ENCODE assay signal across 10 mouse cellular contexts in the genomic region with DNA sequence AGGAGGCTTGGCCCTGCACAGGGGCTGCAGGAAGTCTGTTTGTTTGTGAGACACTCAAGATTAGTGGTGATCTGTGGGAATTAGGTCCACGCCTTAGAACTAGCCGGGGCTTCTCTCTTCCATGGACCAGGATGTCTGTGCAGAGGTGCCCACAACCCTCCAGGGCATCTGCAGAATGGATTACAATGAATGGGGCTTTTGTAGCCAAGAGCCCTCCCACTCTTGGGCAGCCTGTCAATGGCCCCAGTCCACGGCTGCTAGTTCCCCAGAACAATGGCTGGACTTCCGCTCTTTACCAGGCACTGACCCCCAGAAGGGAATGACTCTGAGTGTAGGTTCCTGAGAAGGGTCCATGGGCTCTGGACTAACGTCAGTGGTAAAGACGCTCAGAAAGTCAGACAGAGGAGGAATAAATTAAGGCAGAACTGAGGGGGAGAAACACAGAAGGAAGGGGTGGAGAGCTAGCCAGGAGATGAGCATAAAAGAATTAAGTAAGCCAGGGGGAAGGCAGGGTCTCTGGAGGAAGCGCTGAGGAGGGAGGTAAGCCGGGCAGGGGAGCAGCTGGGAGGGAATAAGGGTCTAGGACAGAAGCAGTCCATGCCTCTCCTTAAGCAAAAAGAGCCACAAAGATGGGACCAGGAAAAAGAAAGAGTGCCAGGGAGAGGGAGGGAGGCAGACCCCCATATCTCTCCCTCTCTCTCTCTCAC. TPM values are rescaled to one million over a fixed set of nuclear protein-coding genes. Genes with fewer than 3 reads are reported as not detected.
DNase-seq lines count a peak whose midpoint lies in the region; ATAC-seq and TF ChIP-seq lines count a peak whose summit lies in the region.
"Had no signal": no experiment of that assay in that cellular context is flagged by ENCODE, and none has a peak within 500 bp of the region (broad histone marks: within the 10 kb centered on the region; RNA-seq: fewer than 3 reads in every experiment).

No protein-coding gene starts in this region.

- H3K27me3 ChIP-seq in heart, embryonic 16.5 days (ENCODE audit: control insufficient read depth, insufficient read depth, low read length), result no peaks in the 10 kb centered on the region
- H3K27me3 ChIP-seq in midbrain, embryonic 10.5 days (ENCODE audit: low read depth, poor library complexity, severe bottlenecking), result peaks cover 7% of the 10 kb centered on the region; the same call in 1 of the 2 replicates

- H3K9ac ChIP-seq in heart, embryonic 16.5 days (ENCODE audit: low read length), result peak overlapping the region; percentile 31; the same call in 1 of the 2 replicates

- H3K9me3 ChIP-seq in heart, embryonic 16.5 days (replicated peaks; ENCODE audit: control insufficient read depth, low read length), result no peaks in the 10 kb centered on the region
- H3K9me3 ChIP-seq in midbrain, embryonic 10.5 days (replicated peaks), result no peaks in the 10 kb centered on the region

- no peak overlapping the region for H3K4me3 ChIP-seq in heart, embryonic 16.5 days (ENCODE audit: low read length)
- peak overlapping the region; percentile 27 for H3K4me3 ChIP-seq in midbrain, embryonic 10.5 days

- no peak for TF ChIP-seq POLR2A in brain, embryonic 14.5 days (IDR thresholded peaks at IDR 0.05; ENCODE audit: borderline replicate concordance, extremely low read depth, insufficient read depth, insufficient read length, poor library complexity, severe bottlenecking)

- DNase-seq in frontal cortex, postnatal 36 days (ENCODE audit: low spot score in 2 of 2), result no peak
- DNase-seq in brain, embryonic 14.5 days (ENCODE audit: low read depth), result peak; percentile 65
- DNase-seq in midbrain, embryonic 10.5 days (ENCODE audit: low spot score), result peak; percentile 49
- no peak for DNase-seq in testis, postnatal 14 days (ENCODE audit: low spot score)
- DNase-seq in frontal cortex, adult 2 months (ENCODE audit: extremely low spot score in 1 of 2, low spot score in 1 of 2), result no peak
- DNase-seq: cerebellum, adult 11 months; lung, adult 2 months had no signal

- peak; percentile 33; the same call in 1 of the 2 replicates for ATAC-seq in frontal cortex, adult (ENCODE audit: low TSS enrichment)
- peak; percentile 20; the same call in 1 of the 2 replicates for ATAC-seq in heart, embryonic 16.5 days (replicated peaks; ENCODE audit: extremely low read depth, insufficient read depth, low FRiP score)
- no peak for ATAC-seq in megakaryocyte progenitor cell, adult 5-6 weeks (replicated peaks; ENCODE audit: poor library complexity)

- TF ChIP-seq CTCF in brain, embryonic 14.5 days (IDR thresholded peaks at IDR 0.05; ENCODE audit: borderline replicate concordance, extremely low read depth, insufficient read depth, insufficient read length), result no peak

- no peaks in the 10 kb centered on the region for H3K36me3 ChIP-seq in heart, embryonic 16.5 days (ENCODE audit: control insufficient read depth, insufficient read depth)
- H3K36me3 ChIP-seq in midbrain, embryonic 10.5 days, result no peaks in the 10 kb centered on the region

- H3K27ac ChIP-seq in heart, embryonic 16.5 days (ENCODE audit: low read length), result peak overlapping the region; percentile 29; the same call in 1 of the 2 replicates
- peak overlapping the region; percentile 85 for H3K27ac ChIP-seq in midbrain, embryonic 10.5 days (replicated peaks)

- 54% methylated on average over 8 of the region's 8 CpGs for WGBS in heart, embryonic 16.5 days
- WGBS in midbrain, embryonic 10.5 days, result 11% methylated on average over 8 of the region's 8 CpGs

- peaks cover 20% of the 10 kb centered on the region for H3K4me1 ChIP-seq in heart, embryonic 16.5 days (ENCODE audit: control insufficient read depth, insufficient read depth, low read length)
- H3K4me1 ChIP-seq in midbrain, embryonic 10.5 days, result peaks cover 68% of the 10 kb centered on the region

- no peak overlapping the region for H3K4me2 ChIP-seq in heart, embryonic 16.5 days (ENCODE audit: low read depth, low read length)

RNA-seq across cellular contexts. Expression of a gene that starts 24.4 kb away (rescaled TPM):
- polyA plus RNA-seq in brain, embryonic 14.5 days (2012; rRNA removed), result 23.6 and 30.4 TPM in 2 replicates
- 25.4 and 30.9 TPM in 2 replicates for polyA plus RNA-seq in heart, embryonic 16.5 days (2015; fragmentation: Nextera tagmentation; extraction: Ambion mirVana)
- 18.9 and 23.1 TPM in 2 replicates for polyA plus RNA-seq in midbrain, embryonic 10.5 days (2016; fragmentation: Nextera tagmentation; extraction: Ambion mirVana)
- 29.2 and 33.3 TPM in 2 replicates for polyA plus RNA-seq in frontal cortex, adult 2 months (2012; rRNA removed)
- 16.8 and 33.0 TPM in 2 replicates for total RNA-seq in megakaryocyte progenitor cell, adult 5-6 weeks (2015)
- total RNA-seq in megakaryocyte progenitor cell, adult 5-6 weeks (2017), result 26.9 and 27.4 TPM in 2 replicates

Comparison
In these comparisons a context has a peak if more than half of its experiments do, and no peak if none do; other contexts are left out.
1. DNase-seq: peak in brain, embryonic 14.5 days (single experiment) and midbrain, embryonic 10.5 days (single experiment); none in frontal cortex, postnatal 36 days (0 of 2), testis, postnatal 14 days (single experiment) and frontal cortex, adult 2 months (0 of 2).